Mouse (Mus musculus): Measurements from ENCODE around the gene Mettl5.
"Not testable (repeated sequence)": the region's sequence is repeated elsewhere in the genome, so short reads cannot be mapped to it uniquely, and the experiment has no call there.

The Mettl5 gene
- long read RNA-seq, experiment 1, transcript Mettl5-201 (7 exons, 968 nt), result major isoform, 19 of 26 reads
- long read RNA-seq, experiment 1, partial matches to known transcripts, result 1 of 26 reads
- long read RNA-seq, experiment 1, other reads (novel, unspliced or antisense), result 0 of 26 reads
- long read RNA-seq, experiment 2, transcript Mettl5-204 (6 exons, 851 nt), result minor isoform, 5 of 28 reads
- long read RNA-seq, experiment 2, transcript Mettl5-201 (7 exons, 968 nt), result major isoform, 16 of 28 reads
- long read RNA-seq, experiment 2, partial matches to known transcripts, result 2 of 28 reads
- long read RNA-seq, experiment 2, other reads (novel, unspliced or antisense), result 4 of 28 reads

DNA sequence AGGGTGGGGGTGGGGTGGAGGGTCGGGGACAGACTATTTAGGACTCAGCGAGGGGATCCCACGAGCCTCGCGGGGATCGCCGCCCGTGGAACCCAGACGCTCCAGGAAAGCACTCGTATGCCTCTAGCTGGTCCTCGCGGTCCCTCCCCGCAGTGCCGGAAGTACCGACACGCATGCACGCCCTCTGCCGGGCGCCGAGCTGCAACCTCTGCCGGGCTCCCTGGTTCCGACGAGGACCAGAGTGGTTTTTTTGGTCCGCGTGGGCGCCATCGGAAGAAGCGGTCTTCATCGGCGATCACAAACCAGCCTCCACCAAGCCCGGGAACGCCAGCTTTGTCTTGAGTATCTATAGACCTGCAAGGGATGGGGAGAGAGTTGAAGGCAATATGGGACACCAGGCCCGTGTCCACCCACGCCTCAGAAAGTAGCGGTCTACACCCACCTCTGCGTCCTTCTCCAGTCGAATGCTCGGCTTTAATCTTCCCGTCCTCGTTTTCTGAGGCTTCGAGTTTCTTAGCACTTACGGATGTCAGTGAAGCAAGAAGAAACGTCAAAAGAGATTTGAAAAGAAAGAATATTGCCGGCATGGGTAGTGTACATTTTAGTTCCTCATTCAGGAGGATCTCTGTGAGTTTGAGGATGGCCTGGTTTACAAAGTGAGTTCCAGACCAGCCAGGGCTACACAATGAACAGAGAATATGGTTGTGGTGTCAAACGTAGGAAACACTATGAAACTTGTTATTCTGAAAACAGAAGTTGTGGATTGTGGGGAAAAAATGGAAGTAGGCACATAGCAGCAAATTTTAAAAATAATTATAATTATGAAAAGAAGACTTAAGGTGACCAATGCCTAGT, at the start of gene Mettl5:
Gene Mettl5, minus strand, starts transcription at position 165 of the 855 bp plus-strand sequence.
- intact Hi-C loops (cut with DNase I), result no loop called here

DNA sequence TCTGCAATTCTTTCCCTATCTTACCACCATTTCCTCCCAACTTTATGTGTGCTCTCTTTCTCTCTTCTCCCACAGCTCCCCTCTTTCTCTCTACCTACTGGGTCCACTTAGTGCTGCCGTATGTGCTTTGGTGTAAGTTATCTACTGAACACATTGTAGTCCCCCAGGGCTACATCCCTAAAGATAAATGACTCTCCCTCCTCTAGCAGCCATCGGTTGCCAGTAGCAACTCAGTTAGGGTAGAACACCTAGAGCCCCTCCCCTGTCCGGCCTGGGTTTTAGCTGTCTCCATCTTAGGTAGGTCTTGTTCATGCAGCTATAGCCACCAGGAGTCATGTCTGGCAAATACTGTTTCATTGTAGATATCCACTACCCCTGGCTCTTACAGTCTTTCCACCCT, 39.5 kb upstream of the Mettl5 start:
- intact Hi-C loops (cut with DNase I), result no loop called here

DNA sequence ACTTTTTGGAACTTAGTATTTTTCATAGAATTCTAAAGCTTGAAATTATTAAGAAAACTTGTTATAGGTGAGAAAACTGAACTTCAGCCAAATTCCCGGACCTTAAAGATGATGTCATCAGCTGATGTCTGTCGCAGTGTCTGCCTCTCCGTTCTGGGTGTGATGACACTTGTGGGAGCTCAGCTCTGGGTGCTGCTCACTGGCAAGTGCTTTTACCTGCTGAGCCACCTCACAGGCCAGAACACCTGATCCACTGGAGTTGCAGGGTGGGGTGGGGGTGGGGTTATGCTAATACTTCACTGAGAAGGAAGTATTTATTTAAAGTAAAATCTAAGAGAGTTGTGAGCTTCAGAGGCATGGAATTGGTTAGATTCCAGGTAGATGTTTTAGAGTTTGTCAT, 31.9 kb upstream of the Mettl5 start:
- intact Hi-C loops (cut with DNase I), result no loop called here

- intact Hi-C loops (cut with DNase I), result no loop called here
Measured at GRCm38 (mm10) chr2:69912801-69913200, 27.4 kb upstream of the Mettl5 start.

DNA sequence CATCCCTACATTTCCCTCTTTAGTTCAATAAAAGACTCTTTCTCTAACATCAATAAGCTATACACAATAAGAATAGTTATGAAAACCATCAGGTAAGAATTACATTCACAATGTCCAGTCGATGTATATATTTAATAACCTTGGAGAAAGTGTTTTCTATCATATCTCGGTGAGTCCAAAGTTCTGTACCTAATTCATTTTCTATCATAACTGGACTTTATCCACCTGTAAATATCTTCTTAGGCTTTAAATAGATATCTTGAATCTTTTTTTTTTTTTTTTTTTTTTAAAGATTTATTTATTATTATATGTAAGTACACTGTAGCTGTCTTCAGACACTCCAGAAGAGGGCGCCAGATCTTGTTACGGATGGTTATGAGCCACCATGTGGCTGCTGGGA, 22.0 kb upstream of the Mettl5 start:
- intact Hi-C loops (cut with DNase I), result not testable (repeated sequence)

DNA sequence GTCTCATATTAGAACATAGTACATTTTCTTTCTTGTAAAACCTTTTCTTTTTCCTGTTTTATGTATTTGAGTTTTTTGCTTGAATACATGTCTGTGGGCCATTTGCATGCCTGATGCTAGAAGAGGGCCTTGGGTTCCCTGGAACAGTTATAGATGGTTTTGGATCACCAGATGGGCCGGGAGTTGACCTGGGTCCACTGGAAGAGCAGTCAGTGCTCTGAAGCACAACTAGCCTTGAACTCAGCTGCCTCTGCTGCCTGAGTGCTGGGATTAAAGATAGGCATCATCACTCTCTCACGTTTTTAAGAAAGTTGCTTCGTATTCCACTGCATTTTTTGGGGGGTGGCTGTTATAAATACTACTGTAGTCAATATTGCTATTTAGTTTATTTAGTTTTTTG, 18.1 kb upstream of the Mettl5 start:
- intact Hi-C loops (cut with DNase I), result no loop called here

- intact Hi-C loops (cut with DNase I), result no loop called here
Measured at GRCm38 (mm10) chr2:69897618-69898575, 12.5 kb upstream of the Mettl5 start.

GRCm38 (mm10) chr2:69897039-69897617, 11.7 kb upstream of the Mettl5 start, which contains the start of gene Ubr3:
Gene Ubr3, plus strand, starts transcription at chr2:69897246.
- intact Hi-C loops (cut with DNase I), result no loop called here

DNA sequence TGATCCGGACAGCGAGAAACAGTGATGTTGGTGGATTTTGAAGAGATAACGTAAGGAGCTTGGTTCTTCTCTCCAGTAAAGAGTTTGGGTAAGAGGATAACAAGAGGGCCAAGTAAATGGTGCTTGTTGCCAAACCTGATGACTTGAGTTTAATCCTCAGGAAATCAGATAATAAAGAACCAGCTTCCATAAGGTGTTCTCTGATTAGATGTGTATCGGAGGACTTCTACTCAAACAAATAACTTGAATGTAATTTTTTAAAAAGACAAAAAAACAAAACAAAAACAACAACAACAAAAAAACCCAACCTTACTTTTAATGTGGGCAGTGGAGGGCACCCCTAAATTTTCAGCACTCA, 10.8 kb upstream of the Mettl5 start:
- intact Hi-C loops (cut with DNase I), result no loop called here

- intact Hi-C loops (cut with DNase I), result no loop called here
Measured at GRCm38 (mm10) chr2:69895502-69896223, 10.2 kb upstream of the Mettl5 start.

DNA sequence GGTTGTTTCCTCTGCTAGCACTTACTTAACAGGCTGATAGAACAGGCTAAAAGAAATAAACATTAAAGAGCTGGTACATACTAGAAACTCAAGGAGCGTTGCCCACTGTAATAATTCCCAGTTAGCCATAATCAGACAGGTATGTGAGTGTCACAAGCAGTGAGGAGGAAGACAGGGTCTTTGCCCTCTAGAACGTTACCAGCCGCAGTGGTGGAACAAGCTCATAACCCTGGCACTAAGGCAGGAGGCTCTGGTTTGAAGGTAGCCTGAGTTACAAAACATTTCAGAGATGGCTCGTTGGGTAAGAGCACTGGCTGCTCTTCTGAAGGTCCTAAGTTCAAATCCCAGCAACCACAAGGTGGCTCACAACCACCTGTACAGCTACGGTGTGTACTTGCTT, 8.5 kb upstream of the Mettl5 start:
- intact Hi-C loops (cut with DNase I), result no loop called here

GRCm38 (mm10) chr2:69893145-69893544, 7.7 kb upstream of the Mettl5 start:
- intact Hi-C loops (cut with DNase I), result no loop called here

DNA sequence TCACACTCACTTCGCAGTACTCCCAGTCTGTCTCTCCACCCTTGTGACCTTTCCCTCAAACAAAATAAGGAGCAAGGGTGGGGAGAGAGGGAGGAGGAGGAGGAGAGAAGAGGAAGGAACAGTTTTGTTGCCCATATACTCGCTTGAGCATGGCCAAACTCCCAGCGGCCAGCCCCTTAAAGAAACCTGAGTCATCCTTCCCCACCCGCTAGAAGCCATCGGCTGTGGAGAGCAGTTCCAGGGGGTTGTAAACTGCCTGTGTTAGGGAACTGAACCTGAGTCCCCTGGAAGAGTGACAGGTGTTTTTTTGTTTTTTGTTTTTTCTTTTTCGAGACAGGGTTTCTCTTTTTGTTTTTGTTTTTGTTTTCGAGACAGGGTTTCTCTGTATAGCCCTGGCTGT, 5.4 kb upstream of the Mettl5 start:
- intact Hi-C loops (cut with DNase I), result no loop called here

- intact Hi-C loops (cut with DNase I), result no loop called here
Measured at GRCm38 (mm10) chr2:69888957-69889356, 3.5 kb upstream of the Mettl5 start.

DNA sequence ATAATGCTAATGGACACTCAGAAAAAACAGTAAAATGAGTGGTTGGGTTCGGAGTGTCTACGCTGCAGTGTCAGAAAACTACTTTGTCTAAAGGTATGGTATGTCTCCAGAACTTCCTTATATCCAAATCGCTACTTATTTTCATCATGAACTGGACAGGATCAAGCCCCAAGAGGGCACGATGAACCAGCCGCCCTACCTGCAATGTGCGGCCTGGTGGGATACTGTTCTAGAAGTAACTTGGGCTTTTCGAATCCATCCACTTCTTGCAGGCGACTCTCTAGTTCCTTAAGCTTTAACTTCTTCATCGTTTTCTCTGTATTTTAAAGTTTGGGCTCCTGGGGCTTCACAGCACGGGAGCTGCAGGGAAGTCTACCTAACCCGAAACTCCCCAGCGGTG, 365 bp downstream of the Mettl5 start:
- intact Hi-C loops (cut with DNase I), result no loop called here

DNA sequence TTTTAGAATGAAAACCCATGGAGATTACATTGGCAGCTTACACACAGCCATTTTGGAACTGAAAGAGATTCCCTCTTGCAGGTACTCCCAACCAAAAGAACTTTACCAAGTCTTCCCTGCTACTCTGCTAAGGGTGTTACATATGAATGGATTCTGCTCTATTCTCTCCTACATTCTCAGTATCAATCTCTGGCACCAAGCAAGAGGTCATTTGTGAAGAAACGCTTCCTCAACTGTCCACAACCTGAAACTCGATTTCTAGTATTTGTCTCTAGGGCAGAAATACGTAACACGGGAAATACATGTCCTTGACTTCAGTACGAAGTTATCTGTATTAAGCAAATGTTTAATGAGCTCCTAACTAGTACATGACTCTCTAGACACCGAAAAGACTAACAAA, 834 bp downstream of the Mettl5 start:
- intact Hi-C loops (cut with DNase I), result no loop called here

GRCm38 (mm10) chr2:69883990-69884391, 1.4 kb downstream of the Mettl5 start:
- intact Hi-C loops (cut with DNase I), result no loop called here

GRCm38 (mm10) chr2:69862117-69862657, 23.2 kb downstream of the Mettl5 start:
- intact Hi-C loops (cut with DNase I), result no loop called here

DNA sequence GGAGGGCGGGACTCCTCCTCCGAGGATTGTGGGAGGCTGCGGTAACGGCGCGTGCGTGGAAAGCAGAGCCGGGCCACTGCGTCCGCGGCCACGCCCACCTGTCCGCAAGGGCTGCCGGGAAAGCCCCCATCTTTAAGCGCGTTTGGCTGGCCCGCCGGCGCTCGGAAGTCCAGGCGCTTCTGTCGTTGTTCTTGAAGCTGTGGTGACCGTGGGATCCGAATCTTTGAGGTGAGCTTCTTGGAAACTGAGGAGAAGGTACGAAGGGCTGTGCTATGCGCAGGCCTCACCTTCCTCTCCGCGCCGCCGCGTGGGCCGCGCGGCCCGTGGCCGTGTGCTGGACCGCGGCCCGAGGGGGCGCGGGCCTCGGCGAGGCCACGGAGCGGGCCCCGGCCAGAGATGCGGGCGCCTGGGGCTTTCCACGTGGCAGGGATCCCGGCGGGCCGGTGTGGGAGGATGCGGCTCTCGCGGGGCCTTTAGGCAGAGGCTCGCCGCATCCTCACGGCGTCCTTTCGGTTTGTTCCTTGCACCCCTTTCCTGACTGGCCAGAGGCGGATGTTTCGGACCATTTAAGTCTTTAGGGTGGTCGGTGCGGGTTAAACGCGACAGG, 23.8 kb downstream of the Mettl5 start, which contains the start of gene Ssb:
Gene Ssb, plus strand, starts transcription at position 78 of the 607 bp plus-strand sequence.
- intact Hi-C loops (cut with DNase I), result no loop called here
